Mouse (Mus musculus): ENCODE results near the gene D430019H16Rik. TPM values are rescaled to one million over a fixed set of nuclear protein-coding genes. Genes with fewer than 3 reads are reported as not detected.

The D430019H16Rik gene
- polyA plus RNA-seq (2016; fragmentation: Nextera tagmentation; extraction: Ambion mirVana), result 7.0 and 8.1 TPM in 2 replicates

- Histone ChIP-seq H3K4me2 (replicated peaks) (peak within 1 kb of the TSS; percentile 56), H3K36me3 (no peaks in the 10 kb centered on the region), H3K4me3 (peak within 1 kb of the TSS; percentile 80), H3K4me1 (peaks cover 33% of the 10 kb centered on the region), H3K9me3 (replicated peaks) (no peaks in the 10 kb centered on the region), H3K9ac (peak within 1 kb of the TSS; percentile 86), H3K27me3 (no peaks in the 10 kb centered on the region), H3K27ac (peak within 1 kb of the TSS; percentile 76)
- ATAC-seq (ENCODE audit: low FRiP score), result peak; percentile 91
- WGBS, result under 1% methylated on average over 38 of the region's 38 CpGs
Observed at GRCm38 (mm10) chr12:105453670-105454257, at the start of gene D430019H16Rik. Gene D430019H16Rik (plus strand): TSS chr12:105453856.

DNA sequence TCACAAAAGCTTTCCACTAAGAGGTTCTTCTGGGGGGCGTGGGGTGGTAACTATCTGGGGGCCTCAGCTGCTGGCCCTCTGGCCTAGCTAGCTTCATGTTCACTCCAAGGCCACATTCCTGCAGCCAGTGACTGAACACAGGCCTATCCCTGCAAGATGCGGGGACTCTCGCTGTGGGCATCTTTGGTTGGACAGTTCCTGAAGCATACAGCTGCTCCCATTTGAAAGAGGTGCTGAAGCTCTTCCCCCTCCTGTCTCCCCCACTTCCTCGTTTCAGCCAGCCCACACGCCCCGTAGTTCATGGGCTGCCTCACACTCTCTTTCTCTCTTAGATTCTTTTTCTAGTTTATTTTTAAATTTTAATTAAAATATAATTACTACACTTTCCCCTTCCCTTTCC, 47.6 kb upstream of the D430019H16Rik start:
- no peak for ATAC-seq (ENCODE audit: low FRiP score)
- no peak overlapping the region for H3K27ac ChIP-seq
- H3K9ac ChIP-seq, result no peak overlapping the region
- no peaks in the 10 kb centered on the region for H3K9me3 ChIP-seq (replicated peaks)
- 68% methylated on average over 6 of the region's 6 CpGs for WGBS
- H3K27me3 ChIP-seq, result no peaks in the 10 kb centered on the region
- H3K4me2 ChIP-seq (replicated peaks), result no peak overlapping the region
- no peaks in the 10 kb centered on the region for H3K36me3 ChIP-seq
- H3K4me3 ChIP-seq, result no peak overlapping the region
- no peaks in the 10 kb centered on the region for H3K4me1 ChIP-seq

DNA sequence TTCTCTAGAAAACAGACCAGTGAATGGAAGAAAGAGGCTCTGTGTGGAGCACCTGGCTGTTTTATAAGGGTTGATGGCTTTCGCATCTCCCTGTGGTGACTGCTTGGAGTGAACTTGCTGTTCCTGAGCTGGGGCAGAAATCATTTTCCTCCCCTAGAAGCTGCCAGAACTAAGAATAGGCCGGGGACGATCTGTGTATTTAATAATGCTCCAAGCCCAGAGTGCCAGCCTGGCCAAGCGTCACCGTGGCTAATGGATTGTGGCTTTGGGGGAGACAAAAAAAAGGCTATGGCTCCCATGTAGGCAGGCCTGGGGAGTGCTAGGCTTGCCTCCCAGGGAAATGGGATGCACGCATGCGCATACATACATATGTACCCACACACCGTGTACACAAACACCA, 39.7 kb upstream of the D430019H16Rik start:
- Histone ChIP-seq H3K4me1 (no peaks in the 10 kb centered on the region), H3K9ac (no peak overlapping the region), H3K4me3 (no peak overlapping the region), H3K36me3 (no peaks in the 10 kb centered on the region), H3K9me3 (replicated peaks) (no peaks in the 10 kb centered on the region), H3K27ac (no peak overlapping the region), H3K27me3 (no peaks in the 10 kb centered on the region), H3K4me2 (replicated peaks) (no peak overlapping the region)
- WGBS, result 82% methylated on average over 8 of the region's 8 CpGs
- no peak for ATAC-seq (ENCODE audit: low FRiP score)

DNA sequence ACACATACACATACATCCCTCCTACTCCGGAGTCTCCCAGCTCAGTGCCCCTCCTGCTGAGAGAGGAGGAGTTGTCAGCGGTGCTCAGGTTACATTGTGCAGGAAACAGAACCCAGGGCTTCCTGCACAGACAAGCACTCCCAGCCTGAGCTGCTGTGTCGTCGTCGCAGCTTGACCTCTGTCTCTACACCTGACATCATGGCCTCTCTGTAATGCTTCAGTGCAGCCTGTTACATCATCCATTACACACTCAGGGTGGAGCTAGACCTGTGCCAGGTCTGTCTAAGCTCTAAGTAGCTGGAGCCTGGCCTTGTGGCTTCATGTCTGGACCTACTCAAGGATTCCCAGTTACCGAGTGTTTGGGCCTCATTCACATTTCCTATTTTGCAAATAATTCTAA, 33.2 kb upstream of the D430019H16Rik start:
- ATAC-seq (ENCODE audit: low FRiP score), result no peak
- Histone ChIP-seq H3K27me3 (no peaks in the 10 kb centered on the region), H3K9ac (no peak overlapping the region), H3K4me3 (no peak overlapping the region), H3K36me3 (no peaks in the 10 kb centered on the region), H3K27ac (no peak overlapping the region), H3K9me3 (replicated peaks) (no peaks in the 10 kb centered on the region), H3K4me1 (no peaks in the 10 kb centered on the region), H3K4me2 (replicated peaks) (no peak overlapping the region)
- WGBS, result 51% methylated on average over 6 of the region's 6 CpGs

DNA sequence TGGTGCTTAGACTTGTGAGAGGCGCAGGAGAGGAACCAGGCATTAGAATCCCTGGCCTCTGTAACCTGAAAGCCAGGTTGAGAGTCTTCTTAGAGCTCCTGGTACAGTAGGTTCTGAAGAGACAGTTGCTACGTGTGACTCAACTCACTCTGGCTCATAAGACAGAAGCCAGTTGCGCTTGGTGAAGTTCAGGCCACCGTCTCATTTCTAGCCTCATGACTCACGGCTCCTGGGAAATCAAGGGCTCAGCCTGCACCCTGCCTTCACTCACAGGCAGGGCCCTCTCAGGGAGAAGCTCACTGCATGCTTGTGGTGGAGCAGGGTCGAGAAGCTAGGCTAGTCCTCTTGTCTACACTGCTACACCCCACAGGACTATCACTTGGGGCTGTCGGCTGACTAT, 27.1 kb upstream of the D430019H16Rik start:
- H3K4me3 ChIP-seq, result no peak overlapping the region
- no peak overlapping the region for H3K27ac ChIP-seq
- H3K27me3 ChIP-seq, result 0 out of 2 replicates have a peak, but pooled peaks cover 4% of the 10 kb centered on the region
- H3K4me1 ChIP-seq, result no peaks in the 10 kb centered on the region; the same call in 1 of the 2 replicates
- ATAC-seq (ENCODE audit: low FRiP score), result no peak
- no peaks in the 10 kb centered on the region for H3K9me3 ChIP-seq (replicated peaks)
- H3K36me3 ChIP-seq, result no peaks in the 10 kb centered on the region
- whole genome bisulfite sequencing, result 84% methylated on average over 7 of the region's 7 CpGs
- no peak overlapping the region for H3K4me2 ChIP-seq (replicated peaks)
- H3K9ac ChIP-seq, result no peak overlapping the region

DNA sequence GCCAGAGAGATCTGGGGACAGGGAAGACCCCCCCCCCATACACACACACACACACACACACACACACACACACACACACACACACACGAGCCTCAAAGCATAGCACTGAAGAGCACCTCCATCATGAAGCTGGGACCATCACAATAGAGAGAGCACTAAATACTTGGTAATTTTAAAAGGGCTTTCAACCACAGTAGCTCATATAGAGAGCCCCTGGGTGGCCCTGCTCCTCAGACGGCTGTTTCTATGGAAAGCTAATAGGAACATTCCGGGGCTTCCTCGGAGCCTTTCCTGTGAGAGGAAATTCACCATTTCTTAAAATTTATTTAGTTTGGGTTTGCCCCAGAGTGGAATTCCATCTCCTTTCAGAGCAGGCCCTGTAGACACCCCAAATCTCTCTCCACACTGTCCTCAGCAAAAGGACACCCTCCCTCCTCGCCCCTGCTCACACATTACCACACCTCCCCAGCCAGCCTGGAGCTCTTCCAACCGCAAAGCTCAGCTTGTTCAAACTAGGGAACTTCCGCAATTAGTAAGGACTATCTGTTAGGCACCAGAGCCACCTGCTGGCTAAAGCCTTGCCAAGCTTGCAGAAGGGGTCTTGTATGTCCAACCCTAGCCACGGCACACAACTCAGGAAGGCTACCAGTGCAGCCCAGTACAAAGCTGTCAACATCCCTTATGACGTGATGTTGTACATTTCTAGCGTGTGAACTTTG, 26.5 kb upstream of the D430019H16Rik start:
- H3K4me2 ChIP-seq (replicated peaks), result no peak overlapping the region
- 32% methylated on average over 9 of the region's 10 CpGs for WGBS
- H3K4me1 ChIP-seq, result no peaks in the 10 kb centered on the region; the same call in 1 of the 2 replicates
- peak; percentile 69; the same call in 1 of the 2 replicates for ATAC-seq (ENCODE audit: low FRiP score)
- H3K27ac ChIP-seq, result no peak overlapping the region
- 0 out of 2 replicates have a peak, but pooled peaks cover 4% of the 10 kb centered on the region for H3K27me3 ChIP-seq
- no peaks in the 10 kb centered on the region for H3K36me3 ChIP-seq
- H3K4me3 ChIP-seq, result no peak overlapping the region
- no peak overlapping the region for H3K9ac ChIP-seq
- no peaks in the 10 kb centered on the region for H3K9me3 ChIP-seq (replicated peaks)

GRCm38 (mm10) chr12:105431872-105432271, 21.8 kb upstream of the D430019H16Rik start:
- no peak for ATAC-seq (ENCODE audit: low FRiP score)
- no peaks in the 10 kb centered on the region for H3K9me3 ChIP-seq (replicated peaks)
- no peaks in the 10 kb centered on the region for H3K36me3 ChIP-seq
- 64% methylated on average over 3 of the region's 3 CpGs for WGBS
- no peak overlapping the region for H3K27ac ChIP-seq
- no peak overlapping the region for H3K4me2 ChIP-seq (replicated peaks)
- no peaks in the 10 kb centered on the region; the same call in 1 of the 2 replicates for H3K4me1 ChIP-seq
- H3K4me3 ChIP-seq, result no peak overlapping the region
- 0 out of 2 replicates have a peak, but pooled peaks cover 4% of the 10 kb centered on the region for H3K27me3 ChIP-seq
- H3K9ac ChIP-seq, result no peak overlapping the region

DNA sequence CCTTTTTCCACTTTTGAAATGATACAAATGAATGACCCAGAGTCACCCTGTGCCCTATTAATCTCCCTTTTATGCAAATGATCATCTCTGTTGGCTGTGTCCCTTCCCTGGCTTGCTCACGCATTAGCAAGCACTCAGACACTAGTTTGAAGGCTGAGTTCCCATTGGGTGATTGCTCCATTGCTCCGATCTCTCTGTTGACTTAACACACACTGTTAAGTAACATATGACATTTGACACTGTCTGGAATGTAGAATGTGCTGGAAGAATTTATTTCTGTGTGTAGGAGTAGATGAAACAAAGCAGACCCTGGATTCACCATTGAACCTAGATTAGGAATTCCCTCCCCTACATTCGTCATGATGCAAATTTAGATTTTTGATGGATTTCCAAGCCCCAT, 20.8 kb upstream of the D430019H16Rik start:
- Histone ChIP-seq H3K4me1 (no peaks in the 10 kb centered on the region), H3K27ac (no peak overlapping the region), H3K9me3 (replicated peaks) (no peaks in the 10 kb centered on the region), H3K4me3 (no peak overlapping the region), H3K4me2 (replicated peaks) (no peak overlapping the region), H3K36me3 (no peaks in the 10 kb centered on the region), H3K9ac (no peak overlapping the region), H3K27me3 (0 out of 2 replicates have a peak, but pooled peaks cover 4% of the 10 kb centered on the region)
- no peak for ATAC-seq (ENCODE audit: low FRiP score)
- 70% methylated on average over 3 of the region's 3 CpGs for WGBS

DNA sequence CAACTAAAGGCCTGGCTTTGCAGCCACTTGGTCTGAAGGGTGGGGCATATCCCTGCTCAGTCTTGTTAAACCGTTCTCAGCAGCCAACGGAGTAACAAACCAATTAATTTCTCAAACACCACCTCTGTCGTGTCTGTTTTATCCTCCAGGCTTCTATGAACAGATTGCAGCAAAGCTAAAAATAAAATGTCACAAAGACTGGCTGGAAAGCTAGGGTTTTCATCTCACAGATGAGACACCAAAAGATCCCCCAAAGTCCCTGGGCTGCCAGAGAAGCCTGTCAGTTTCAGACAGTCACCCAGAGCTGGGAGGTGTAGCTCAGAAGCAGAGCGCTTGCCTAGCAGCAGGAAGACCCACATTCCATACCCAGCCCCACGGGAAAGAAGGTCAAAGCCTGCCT, 15.4 kb upstream of the D430019H16Rik start:
- no peak for ATAC-seq (ENCODE audit: low FRiP score)
- 0 out of 2 replicates have a peak, but pooled peaks cover 3% of the 10 kb centered on the region for H3K9me3 ChIP-seq (replicated peaks)
- no peak overlapping the region for H3K4me3 ChIP-seq
- H3K9ac ChIP-seq, result no peak overlapping the region
- H3K27ac ChIP-seq, result no peak overlapping the region
- no peaks in the 10 kb centered on the region for H3K4me1 ChIP-seq
- no peak overlapping the region for H3K4me2 ChIP-seq (replicated peaks)
- no peaks in the 10 kb centered on the region for H3K27me3 ChIP-seq
- WGBS, result 63% methylated on average over 5 of the region's 5 CpGs
- no peaks in the 10 kb centered on the region for H3K36me3 ChIP-seq

- no peak overlapping the region for H3K4me2 ChIP-seq (replicated peaks)
- H3K9ac ChIP-seq, result no peak overlapping the region
- no peak overlapping the region for H3K27ac ChIP-seq
- no peak for ATAC-seq (ENCODE audit: low FRiP score)
- H3K27me3 ChIP-seq, result no peaks in the 10 kb centered on the region
- H3K36me3 ChIP-seq, result no peaks in the 10 kb centered on the region
- no peak overlapping the region for H3K4me3 ChIP-seq
- 78% methylated on average over 6 of the region's 6 CpGs for WGBS
- 0 out of 2 replicates have a peak, but pooled peaks cover 3% of the 10 kb centered on the region for H3K9me3 ChIP-seq (replicated peaks)
- no peaks in the 10 kb centered on the region for H3K4me1 ChIP-seq
Observed at GRCm38 (mm10) chr12:105439976-105440375, 13.7 kb upstream of the D430019H16Rik start.

GRCm38 (mm10) chr12:105443569-105443968, 10.1 kb upstream of the D430019H16Rik start:
- ATAC-seq (ENCODE audit: low FRiP score), result no peak
- Histone ChIP-seq H3K4me3 (no peak overlapping the region), H3K36me3 (no peaks in the 10 kb centered on the region), H3K9ac (no peak overlapping the region), H3K27ac (no peak overlapping the region), H3K4me1 (no peaks in the 10 kb centered on the region), H3K4me2 (replicated peaks) (no peak overlapping the region), H3K27me3 (no peaks in the 10 kb centered on the region), H3K9me3 (replicated peaks) (0 out of 2 replicates have a peak, but pooled peaks cover 3% of the 10 kb centered on the region)
- 71% methylated on average over 5 of the region's 5 CpGs for WGBS

- Histone ChIP-seq H3K27me3 (no peaks in the 10 kb centered on the region), H3K9me3 (replicated peaks) (0 out of 2 replicates have a peak, but pooled peaks cover 3% of the 10 kb centered on the region), H3K27ac (no peak overlapping the region), H3K4me1 (no peaks in the 10 kb centered on the region), H3K4me2 (replicated peaks) (no peak overlapping the region), H3K36me3 (no peaks in the 10 kb centered on the region), H3K4me3 (no peak overlapping the region), H3K9ac (no peak overlapping the region)
- ATAC-seq (ENCODE audit: low FRiP score), result no peak
- WGBS, result 76% methylated on average over 6 of the region's 6 CpGs
Observed at GRCm38 (mm10) chr12:105445767-105446166, 7.9 kb upstream of the D430019H16Rik start.
